Mouse (Mus musculus) CH12.LX (cell line): ENCODE results near the gene Fam19a1.

ENCODE experiments used
- CTCF ChIP-seq, 2 experiments: IDR thresholded peaks in 1 of 2; conservative IDR thresholded peaks in 1 of 2; 2 replicates each; pipeline ENCODE4 v1.5.1; 2011 to 2012; ENCODE audit warnings: low read depth in 2 of 2, low read length in 2 of 2, improper control_type of control experiment in 1 of 2, inconsistent platforms in 1 of 2, mild to moderate bottlenecking in 1 of 2, moderate library complexity in 1 of 2
- EP300 ChIP-seq: IDR thresholded peaks from 2 replicates; pipeline ENCODE4 v1.6.1; 2011; ENCODE audit warnings: low read length, improper control_type of control experiment
- JUND ChIP-seq: conservative IDR thresholded peaks from 2 replicates; pipeline ENCODE4 v1.6.1; 2011; ENCODE audit warnings: low read depth, low read length, improper control_type of control experiment
- MEF2A ChIP-seq: IDR thresholded peaks from 2 replicates; pipeline ENCODE4 v1.6.1; 2014; ENCODE audit warnings: low read depth, mild to moderate bottlenecking, inconsistent platforms, low read length, improper control_type of control experiment, borderline replicate concordance
- POLR2A ChIP-seq: IDR thresholded peaks from 2 replicates; pipeline ENCODE4 v1.6.1; 2011; ENCODE audit warnings: low read depth, mild to moderate bottlenecking, improper control_type of control experiment, low read length
- POLR2AphosphoS2 ChIP-seq: IDR thresholded peaks from 2 replicates; pipeline ENCODE4 v1.6.1; 2011; ENCODE audit warnings: low read depth, low read length, improper control_type of control experiment
- TBP ChIP-seq: conservative IDR thresholded peaks from 2 replicates; pipeline ENCODE4 v1.6.1; 2011; ENCODE audit warnings: low read depth, low read length, improper control_type of control experiment
- UBTF ChIP-seq: IDR thresholded peaks from 2 replicates; pipeline ENCODE4 v1.6.1; 2012; ENCODE audit warnings: low read depth, mild to moderate bottlenecking, inconsistent platforms, low read length, improper control_type of control experiment, moderate library complexity
- ZC3H11A ChIP-seq: IDR thresholded peaks from 2 replicates; pipeline ENCODE4 v1.6.1; 2012; ENCODE audit warnings: low read depth, mild to moderate bottlenecking, inconsistent platforms, low read length, improper control_type of control experiment
- ZNF384 ChIP-seq: IDR thresholded peaks from 2 replicates; pipeline ENCODE4 v1.6.1; 2012; ENCODE audit warnings: low read depth, low read length, improper control_type of control experiment, inconsistent platforms

DNA sequence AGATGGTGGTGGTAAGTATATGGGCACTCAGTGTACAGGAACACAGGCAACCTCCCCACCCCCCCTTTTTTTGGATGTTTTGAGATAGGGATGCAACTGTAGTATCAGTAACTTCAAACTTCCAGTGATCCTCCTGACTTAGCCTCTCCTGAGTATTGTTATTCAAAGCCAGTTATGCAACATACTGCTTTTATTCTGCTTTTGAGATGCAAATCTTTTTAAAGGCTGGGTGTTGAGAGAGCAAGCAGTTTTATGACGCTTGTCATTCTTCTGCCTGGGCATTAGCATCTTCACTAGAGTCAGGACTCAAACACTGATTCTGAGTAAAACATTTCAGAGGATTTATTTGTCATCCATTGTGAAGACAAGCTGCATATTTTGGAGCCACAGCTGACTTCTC is 271.5 kb downstream of the Fam19a1 start:
- TF ChIP-seq TBP, result no peak
- no peak for TF ChIP-seq POLR2A
- no peak for TF ChIP-seq CTCF (conservative IDR thresholded peaks at IDR 0.05 in 1 of 2, IDR thresholded peaks at IDR 0.05 in 1 of 2; ENCODE audit: low read depth in 2 of 2, low read length in 2 of 2)
- no peak for TF ChIP-seq UBTF
- TF ChIP-seq EP300, result no peak
- TF ChIP-seq POLR2AphosphoS2, result no peak
- TF ChIP-seq JUND, result no peak
- TF ChIP-seq MEF2A, result no peak
- no peak for TF ChIP-seq ZC3H11A
- no peak for TF ChIP-seq ZNF384
